In the genomic region with DNA sequence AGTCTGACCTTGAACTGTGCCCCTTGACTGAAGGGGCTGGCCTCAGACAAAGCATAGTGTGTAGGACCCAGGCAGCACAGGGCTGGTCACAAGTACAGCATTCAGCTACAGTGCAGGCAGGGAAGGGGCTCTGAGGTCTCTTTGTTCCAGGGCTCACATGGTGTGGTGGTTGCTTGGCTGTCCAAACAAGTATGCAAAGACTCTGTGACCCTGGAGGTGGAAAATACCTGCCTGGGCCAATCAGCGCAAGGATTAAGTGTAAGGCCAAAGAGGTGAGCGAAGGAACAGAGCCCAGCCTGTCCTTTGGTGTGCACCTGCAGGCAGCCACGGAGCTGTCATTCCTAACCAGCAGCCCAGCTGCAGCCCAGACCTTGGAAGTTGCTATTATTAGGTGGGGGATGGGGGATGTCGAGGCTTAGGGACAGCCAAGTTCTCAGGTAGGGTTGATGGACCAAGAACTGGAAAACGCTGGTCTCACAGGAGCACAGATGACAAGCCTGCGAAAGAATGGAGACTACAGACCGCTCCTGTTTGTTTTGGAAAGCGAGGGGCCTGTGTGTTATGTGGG, we compare ENCODE assay signal across 9 mouse cellular contexts. TPM values are rescaled to one million over a fixed set of nuclear protein-coding genes. Genes with fewer than 3 reads are reported as not detected.
DNase-seq lines count a peak whose midpoint lies in the region; ATAC-seq and TF ChIP-seq lines count a peak whose summit lies in the region.
"Had no signal": no experiment of that assay in that cellular context is flagged by ENCODE, and none has a peak within 500 bp of the region (broad histone marks: within the 10 kb centered on the region; RNA-seq: fewer than 3 reads in every experiment).

No protein-coding gene starts in this region.

- DNase-seq in midbrain, embryonic 10.5 days (ENCODE audit: low spot score) = peak; percentile 31
- DNase-seq in midbrain, embryonic 14.5 days = no peak
- no peak for DNase-seq in forebrain, embryonic 14.5 days (ENCODE audit: low spot score)
- peak; percentile 58 for DNase-seq in kidney, postnatal 10 days
- DNase-seq in stomach, postnatal 0 days (ENCODE audit: low spot score) = peak; percentile 37
- DNase-seq in heart, postnatal 14 days = no peak
- DNase-seq in right cerebral cortex, postnatal 4 days = no peak

- no peak for ATAC-seq in midbrain, embryonic 14.5 days (ENCODE audit: low FRiP score, low TSS enrichment)
- peak; percentile 48 for ATAC-seq in forebrain, embryonic 14.5 days
- peak; percentile 68 for ATAC-seq in stomach, postnatal 0 days (ENCODE audit: low FRiP score, low TSS enrichment)
- no peak for ATAC-seq in monocyte, adult 5-6 weeks (replicated peaks; ENCODE audit: insufficient number of reproducible peaks, low FRiP score, low TSS enrichment, poor library complexity, severe bottlenecking)

- H3K27me3 ChIP-seq in midbrain, embryonic 10.5 days (ENCODE audit: low read depth, poor library complexity, severe bottlenecking) = 0 out of 2 replicates have a peak, but pooled peaks cover 5% of the 10 kb centered on the region
- no peaks in the 10 kb centered on the region for H3K27me3 ChIP-seq in midbrain, embryonic 14.5 days (ENCODE audit: control insufficient read depth, insufficient read depth, low read length)
- no peaks in the 10 kb centered on the region for H3K27me3 ChIP-seq in forebrain, embryonic 14.5 days (replicated peaks; ENCODE audit: control insufficient read depth, insufficient read depth, low read length)
- H3K27me3 ChIP-seq in stomach, postnatal 0 days (ENCODE audit: control insufficient read depth, insufficient read depth, low read length) = no peaks in the 10 kb centered on the region

- H3K36me3 ChIP-seq in midbrain, embryonic 10.5 days = no peaks in the 10 kb centered on the region
- H3K36me3 ChIP-seq in midbrain, embryonic 14.5 days (ENCODE audit: control insufficient read depth, insufficient read depth, low read length) = no peaks in the 10 kb centered on the region
- H3K36me3 ChIP-seq in forebrain, embryonic 14.5 days (ENCODE audit: control insufficient read depth, insufficient read depth, low read length) = no peaks in the 10 kb centered on the region
- no peaks in the 10 kb centered on the region for H3K36me3 ChIP-seq in stomach, postnatal 0 days (ENCODE audit: control insufficient read depth, insufficient read depth, low read length)

- peak overlapping the region; percentile 71 for H3K27ac ChIP-seq in midbrain, embryonic 10.5 days (replicated peaks)
- H3K27ac ChIP-seq in midbrain, embryonic 14.5 days (replicated peaks; ENCODE audit: low read depth, low read length) = no peak overlapping the region
- H3K27ac ChIP-seq in forebrain, embryonic 14.5 days (ENCODE audit: low read depth, low read length) = no peak overlapping the region; the same call in 1 of the 2 replicates
- no peak overlapping the region for H3K27ac ChIP-seq in stomach, postnatal 0 days (replicated peaks)

- no peak overlapping the region for H3K4me2 ChIP-seq in midbrain, embryonic 14.5 days (ENCODE audit: low read length)
- no peak overlapping the region for H3K4me2 ChIP-seq in forebrain, embryonic 14.5 days (ENCODE audit: low read length)
- H3K4me2 ChIP-seq in stomach, postnatal 0 days (replicated peaks; ENCODE audit: low read depth) = no peak overlapping the region

- 51% methylated on average over 8 of the region's 8 CpGs for WGBS in midbrain, embryonic 10.5 days
- WGBS in midbrain, embryonic 14.5 days = 64% methylated on average over 8 of the region's 8 CpGs
- WGBS in forebrain, embryonic 14.5 days = 62% methylated on average over 8 of the region's 8 CpGs
- WGBS in stomach, postnatal 0 days = 52% methylated on average over 8 of the region's 8 CpGs

- H3K9me3 ChIP-seq in midbrain, embryonic 10.5 days (replicated peaks) = no peaks in the 10 kb centered on the region; the same call in 1 of the 2 replicates
- H3K9me3 ChIP-seq in midbrain, embryonic 14.5 days (ENCODE audit: control insufficient read depth, low read length) = no peaks in the 10 kb centered on the region
- no peaks in the 10 kb centered on the region for H3K9me3 ChIP-seq in forebrain, embryonic 14.5 days (replicated peaks; ENCODE audit: control insufficient read depth, low read length)
- no peaks in the 10 kb centered on the region for H3K9me3 ChIP-seq in stomach, postnatal 0 days (ENCODE audit: control insufficient read depth, low read length)

- peaks cover 48% of the 10 kb centered on the region for H3K4me1 ChIP-seq in midbrain, embryonic 10.5 days
- 0 out of 2 replicates have a peak, but pooled peaks cover 2% of the 10 kb centered on the region for H3K4me1 ChIP-seq in midbrain, embryonic 14.5 days (ENCODE audit: control insufficient read depth, insufficient read depth, low read length)
- 0 out of 2 replicates have a peak, but pooled peaks cover 5% of the 10 kb centered on the region for H3K4me1 ChIP-seq in forebrain, embryonic 14.5 days (ENCODE audit: control insufficient read depth, insufficient read depth, low read length)
- 0 out of 2 replicates have a peak, but pooled peaks cover 3% of the 10 kb centered on the region for H3K4me1 ChIP-seq in stomach, postnatal 0 days (replicated peaks; ENCODE audit: control insufficient read depth, insufficient read depth)

- no peak for TF ChIP-seq EP300 in stomach, postnatal 0 days (optimal IDR thresholded peaks at IDR 0.05)

- H3K9ac ChIP-seq in midbrain, embryonic 14.5 days (replicated peaks; ENCODE audit: low read length) = no peak overlapping the region
- no peak overlapping the region for H3K9ac ChIP-seq in forebrain, embryonic 14.5 days (ENCODE audit: low read length)
- no peak overlapping the region for H3K9ac ChIP-seq in stomach, postnatal 0 days (ENCODE audit: low read length)

- no peak overlapping the region for H3K4me3 ChIP-seq in midbrain, embryonic 10.5 days
- H3K4me3 ChIP-seq in midbrain, embryonic 14.5 days (replicated peaks; ENCODE audit: low read depth, low read length) = no peak overlapping the region
- no peak overlapping the region for H3K4me3 ChIP-seq in forebrain, embryonic 14.5 days (ENCODE audit: low read depth, low read length)
- H3K4me3 ChIP-seq in stomach, postnatal 0 days (ENCODE audit: low read depth, low read length) = no peak overlapping the region
- H3K4me3 ChIP-seq: erythroblast, embryonic 14.5 days had no signal

- intact Hi-C loops in heart, postnatal 14 days (cut with DNase I) = no loop called here

- no peak for TF ChIP-seq CTCF in stomach, postnatal 0 days (IDR thresholded peaks at IDR 0.05; ENCODE audit: low read depth)

RNA-seq across cellular contexts. Expression of gene Clmn, which starts 32.3 kb away (rescaled TPM):
- 1.7 and 1.9 TPM in 2 replicates for polyA plus RNA-seq in midbrain, embryonic 10.5 days (2016; fragmentation: Nextera tagmentation; extraction: Ambion mirVana)
- 0.81 and 0.99 TPM in 2 replicates for polyA plus RNA-seq in midbrain, embryonic 14.5 days (2014; fragmentation: Nextera tagmentation; extraction: Ambion mirVana)
- 0.33 and 0.72 TPM in 2 replicates for polyA plus RNA-seq in forebrain, embryonic 14.5 days (2014; fragmentation: Nextera tagmentation; extraction: Ambion mirVana)
- polyA plus RNA-seq in stomach, postnatal 0 days (2015; fragmentation: Nextera tagmentation; extraction: Ambion mirVana) = 5.5 and 8.0 TPM in 2 replicates
- total RNA-seq in monocyte, adult 5-6 weeks (2017) = 0.19 TPM in 1 of 3 replicates, not detected in the others
- 1 to 10 TPM; 2.7 to 3.5 TPM for total RNA-seq in heart, postnatal 14 days (2021)

Comparison
In these comparisons a context has a peak if more than half of its experiments do, and no peak if none do; other contexts are left out.
1. DNase-seq: peak in midbrain, embryonic 10.5 days (single experiment), kidney, postnatal 10 days (single experiment) and stomach, postnatal 0 days (single experiment); none in midbrain, embryonic 14.5 days (single experiment), forebrain, embryonic 14.5 days (single experiment), heart, postnatal 14 days (0 of 2) and right cerebral cortex, postnatal 4 days (single experiment).
2. ATAC-seq: peak in forebrain, embryonic 14.5 days (single experiment) and stomach, postnatal 0 days (single experiment); none in midbrain, embryonic 14.5 days (single experiment) and monocyte, adult 5-6 weeks (single experiment).